Mouse (Mus musculus) spleen, postnatal 36 days (tissue): ENCODE measurements around the gene Pi4k2a.
A peak's percentile ranks its signal among the peaks of the same experiment; 100 is the strongest.
"Not testable (repeated sequence)": the region's sequence is repeated elsewhere in the genome, so short reads cannot be mapped to it uniquely, and the experiment has no call there.

ENCODE experiments used
- DNase-seq, 2 experiments: peaks; one replicate each; pipeline ENCODE4 v3.0.0; 2022; ENCODE audit warnings: low spot score in 2 of 2, mixed read lengths in 1 of 2

The Pi4k2a gene

DNA sequence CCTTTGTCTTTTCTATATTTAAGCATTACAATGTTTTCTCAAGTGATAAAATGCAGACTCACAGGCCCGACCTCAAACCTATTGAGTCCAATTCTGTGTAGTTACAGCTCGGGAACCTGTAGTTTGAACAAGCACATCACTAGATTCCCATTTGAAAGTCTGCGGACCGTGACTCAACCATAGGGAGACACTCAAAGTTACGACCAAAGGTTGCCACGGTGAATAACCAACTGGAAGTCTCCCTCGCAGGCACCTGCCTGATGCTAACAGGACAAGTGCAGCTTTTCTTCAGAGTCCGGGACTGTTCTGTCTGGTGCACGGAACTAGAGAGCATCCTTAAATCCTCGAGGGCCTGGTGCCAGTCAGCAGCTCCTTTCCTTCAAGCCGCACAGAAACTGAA lies 9.8 kb upstream of the Pi4k2a start:
- no peak for DNase-seq

DNA sequence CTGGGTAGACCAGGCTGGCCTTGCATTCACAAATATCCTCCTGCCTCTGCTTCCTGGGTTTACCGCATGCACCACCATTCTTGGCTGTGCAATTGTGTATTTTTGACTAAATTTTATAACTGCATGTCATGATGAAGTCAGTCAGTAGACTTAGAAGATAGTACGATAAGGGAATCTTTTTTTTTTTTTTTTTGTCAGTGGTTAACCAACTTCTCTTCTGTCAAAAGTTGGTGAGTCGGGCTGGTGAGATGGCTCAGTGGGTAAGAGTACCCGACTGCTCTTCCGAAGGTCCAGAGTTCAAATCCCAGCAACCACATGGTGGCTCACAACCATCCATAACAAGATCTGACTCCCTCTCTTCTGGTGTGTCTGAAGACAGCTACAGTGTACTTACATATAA lies 8.7 kb upstream of the Pi4k2a start:
- not testable (repeated sequence) for DNase-seq

DNA sequence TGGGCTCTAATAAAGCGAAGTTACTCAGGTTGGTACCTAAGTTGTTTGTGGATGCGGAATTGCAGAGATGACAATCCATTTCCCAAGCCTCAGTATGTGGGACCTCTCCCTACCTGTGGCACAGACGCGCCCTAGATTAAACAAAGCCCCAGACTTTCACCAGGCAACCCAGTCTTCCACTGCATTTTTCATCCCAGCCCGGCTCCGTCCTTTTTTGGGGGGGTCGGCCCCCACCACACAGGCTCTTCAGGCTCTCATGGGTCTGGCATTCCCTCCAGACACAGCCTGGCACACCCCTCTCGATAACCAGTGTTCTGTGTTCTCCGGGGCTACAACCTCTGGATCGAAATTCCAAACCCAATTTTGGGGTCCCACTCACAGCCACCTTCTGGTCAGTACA lies 4.6 kb upstream of the Pi4k2a start:
- DNase-seq: no peak

DNA sequence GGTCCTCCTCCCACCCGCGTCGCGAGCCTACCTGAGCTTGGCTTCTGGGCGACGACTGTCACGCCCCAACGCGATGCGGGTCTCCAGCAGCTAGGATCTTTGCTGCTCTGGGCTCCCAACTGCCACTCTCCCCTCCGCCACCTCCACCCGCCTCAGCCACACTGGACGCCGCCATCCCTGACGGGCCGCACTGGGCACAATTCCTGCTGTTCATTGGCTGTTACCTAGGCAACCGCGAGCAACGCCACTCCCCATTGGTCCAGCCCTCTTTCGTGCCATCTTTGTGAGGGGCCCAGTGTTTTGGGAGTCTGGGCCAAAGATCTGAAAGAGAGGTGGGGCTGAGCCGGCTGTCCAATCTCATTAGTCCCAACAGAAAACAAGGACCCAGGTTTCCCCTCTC lies 4.1 kb upstream of the Pi4k2a start, which contains the start of gene Morn4:
Gene Morn4 (minus strand): TSS at position 192 of the 400 bp plus-strand sequence.
- peak; percentile 19 to 44 for DNase-seq

DNA sequence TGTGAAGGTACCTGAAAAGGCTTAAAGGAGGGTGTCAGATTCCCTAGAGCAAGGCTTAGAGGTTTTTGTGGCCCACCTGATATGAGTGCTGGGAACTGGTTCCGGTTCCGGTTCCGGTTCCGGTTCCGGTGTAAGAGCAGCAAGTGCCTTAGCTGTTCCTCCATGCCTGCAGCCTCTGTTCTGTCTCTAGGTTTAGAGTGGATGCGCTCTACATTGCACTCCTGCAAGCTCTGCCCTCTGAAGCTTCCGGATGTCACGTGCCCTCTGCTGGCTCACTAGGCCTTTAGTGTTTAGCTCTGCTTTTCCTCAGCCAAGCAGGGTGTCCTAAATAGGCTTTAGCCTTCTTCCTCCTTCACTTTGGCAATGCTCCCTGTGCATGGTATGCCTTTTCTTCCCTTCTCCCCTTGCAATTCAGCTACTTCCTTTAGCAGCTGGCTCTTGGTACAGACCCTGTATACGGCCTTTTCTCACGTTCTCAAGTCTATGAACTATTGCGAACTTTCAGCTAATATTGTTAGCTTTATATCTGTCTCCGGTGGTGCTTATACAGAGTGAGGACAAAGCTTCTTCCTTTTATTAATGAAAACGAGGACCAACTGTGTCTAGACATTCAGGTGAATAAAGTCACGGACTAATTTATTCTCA lies 1.0 kb upstream of the Pi4k2a start:
- peak; percentile 77 to 80 for DNase-seq

DNA sequence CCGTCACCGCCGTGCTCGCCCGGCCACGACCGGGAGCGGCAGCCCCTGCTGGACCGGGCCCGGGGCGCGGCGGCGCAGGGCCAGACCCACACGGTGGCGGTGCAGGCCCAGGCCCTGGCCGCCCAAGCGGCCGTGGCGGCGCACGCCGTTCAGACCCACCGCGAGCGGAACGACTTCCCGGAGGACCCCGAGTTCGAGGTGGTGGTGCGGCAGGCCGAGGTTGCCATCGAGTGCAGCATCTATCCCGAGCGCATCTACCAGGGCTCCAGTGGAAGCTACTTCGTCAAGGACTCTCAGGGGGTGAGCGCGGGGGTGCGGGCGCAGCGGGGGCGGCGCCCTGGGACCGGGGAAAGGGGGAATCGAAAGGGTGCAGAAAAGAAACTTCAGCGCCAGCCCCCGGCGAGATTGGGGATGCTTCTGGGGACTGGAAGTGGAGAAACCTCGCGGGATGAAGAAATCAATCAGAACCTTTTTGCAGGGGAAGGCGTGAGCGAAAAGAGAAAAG lies 419 bp downstream of the Pi4k2a start:
- DNase-seq: peak in 1 of 2 experiments; percentile 31

DNA sequence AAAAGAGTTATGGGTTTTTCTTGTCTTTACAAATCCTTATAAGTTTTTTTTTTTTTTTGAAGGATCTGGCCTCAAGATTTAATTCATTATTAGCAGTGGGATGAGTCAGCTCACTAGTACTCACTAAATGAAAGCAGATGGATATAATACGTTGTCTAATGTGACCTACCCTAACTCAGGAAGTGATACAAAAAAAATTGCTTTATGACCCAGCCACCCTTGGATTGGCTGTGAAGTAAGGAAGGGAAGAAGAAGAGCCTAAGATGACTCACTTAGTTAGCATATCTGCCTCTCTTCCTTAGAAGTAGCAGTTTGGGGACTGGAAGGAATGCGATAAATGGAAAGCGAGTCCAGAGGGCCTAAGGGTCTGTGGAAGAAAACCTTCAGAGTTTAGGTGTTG lies 9.1 kb downstream of the Pi4k2a start:
- DNase-seq: no peak

DNA sequence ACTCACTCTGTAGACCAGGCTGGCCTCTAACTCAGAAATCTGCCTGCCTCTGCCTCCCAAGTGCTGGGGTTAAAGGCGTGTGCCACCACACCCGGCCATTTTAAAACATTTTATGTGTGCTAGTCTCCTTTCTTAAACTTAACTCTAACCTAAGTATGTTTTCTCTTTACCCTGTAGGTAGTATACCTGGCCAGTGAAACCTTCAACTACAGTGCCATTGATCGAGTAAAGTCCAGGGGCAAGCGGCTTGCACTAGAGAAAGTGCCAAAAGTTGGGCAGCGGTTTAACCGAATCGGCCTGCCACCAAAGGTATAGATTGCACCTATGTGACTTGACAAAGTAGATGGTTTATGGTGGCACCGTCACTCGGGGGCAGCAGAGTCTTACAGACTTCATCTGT lies 14.4 kb downstream of the Pi4k2a start:
- DNase-seq: no peak

DNA sequence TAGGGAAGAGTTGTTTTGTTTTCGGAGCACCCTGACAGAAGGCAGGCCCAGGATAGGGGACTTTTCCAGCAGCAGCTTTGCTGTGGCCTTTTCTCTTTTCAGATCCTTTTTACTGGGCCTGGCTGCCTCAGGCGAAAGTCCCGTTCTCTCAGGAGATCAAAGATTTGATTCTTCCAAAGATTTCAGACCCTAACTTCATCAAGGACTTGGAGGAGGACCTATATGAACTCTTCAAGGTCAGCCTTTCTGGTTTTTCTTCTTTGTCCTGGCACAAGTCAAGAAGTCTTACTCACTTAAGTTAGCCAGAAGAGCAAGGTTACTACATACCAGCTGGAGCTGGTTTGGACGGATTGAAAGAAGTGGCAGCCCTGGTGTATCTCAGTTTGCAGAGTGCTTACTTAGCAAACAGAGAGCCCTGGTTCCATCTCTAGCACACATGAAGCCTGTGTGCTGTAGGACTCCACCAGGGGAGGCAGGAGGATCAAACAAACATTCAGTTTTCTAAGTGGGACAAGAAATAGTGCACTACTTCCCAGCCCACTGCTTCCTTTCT lies 25.6 kb downstream of the Pi4k2a start:
- DNase-seq: no peak

DNA sequence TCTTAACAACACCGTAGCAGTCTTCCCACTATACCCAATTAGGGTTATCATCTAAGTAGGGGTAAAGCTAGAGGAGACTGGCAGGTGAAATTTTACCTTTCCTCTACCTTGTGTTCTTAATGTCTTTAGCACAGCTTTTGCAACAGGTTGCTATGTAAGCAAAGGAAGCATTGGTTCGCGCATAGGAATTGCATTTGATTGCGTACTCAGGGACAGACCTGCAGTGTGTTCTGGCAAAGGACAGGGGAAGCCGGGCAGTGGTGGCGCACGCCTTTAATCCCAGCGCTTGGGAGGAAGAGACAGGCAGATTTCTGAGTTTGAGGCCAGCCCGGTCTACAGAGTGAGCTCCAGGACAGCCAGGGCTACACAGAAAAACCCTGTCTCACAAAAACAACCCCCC lies 27.9 kb downstream of the Pi4k2a start:
- no peak for DNase-seq

DNA sequence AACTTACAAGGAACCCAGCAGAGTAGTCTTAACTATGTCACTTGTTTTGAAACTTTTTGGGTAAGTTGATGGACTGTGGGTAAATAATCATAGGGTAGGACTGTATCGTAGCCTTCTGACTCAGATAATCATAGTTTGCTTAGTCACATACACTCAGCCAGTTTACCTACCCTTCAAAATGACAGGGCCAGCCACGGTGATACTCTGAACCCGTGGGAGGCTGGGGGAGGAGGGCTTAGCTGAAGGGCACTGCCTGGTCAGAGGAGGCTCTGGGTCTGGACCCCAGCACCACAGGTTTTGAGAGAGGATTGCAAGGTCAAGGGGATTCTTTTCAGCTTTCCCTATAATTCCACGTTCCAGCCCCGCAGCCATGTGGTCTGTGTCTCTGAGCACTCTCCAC lies 28.3 kb downstream of the Pi4k2a start:
- no peak for DNase-seq

DNA sequence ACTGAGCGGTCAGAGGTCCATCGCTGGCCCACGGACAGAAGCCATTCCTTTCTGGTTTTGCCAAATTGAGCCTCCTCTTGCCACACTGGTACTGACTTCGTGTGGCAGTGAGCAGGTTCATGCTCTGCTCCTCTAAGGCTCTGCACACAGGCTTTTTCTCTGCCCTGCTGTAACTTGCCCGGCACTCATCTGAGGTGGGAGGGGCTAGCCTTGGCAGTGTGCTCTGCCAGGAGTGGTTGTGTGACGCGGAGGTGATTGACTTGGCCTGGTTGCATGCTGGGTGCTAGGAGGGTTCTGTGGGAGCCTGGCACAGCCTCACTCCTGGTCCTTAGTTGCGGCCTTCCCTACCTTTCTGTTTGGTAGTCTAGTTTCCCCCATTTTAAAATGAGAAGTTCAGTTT lies 30.2 kb downstream of the Pi4k2a start:
- no peak for DNase-seq

DNA sequence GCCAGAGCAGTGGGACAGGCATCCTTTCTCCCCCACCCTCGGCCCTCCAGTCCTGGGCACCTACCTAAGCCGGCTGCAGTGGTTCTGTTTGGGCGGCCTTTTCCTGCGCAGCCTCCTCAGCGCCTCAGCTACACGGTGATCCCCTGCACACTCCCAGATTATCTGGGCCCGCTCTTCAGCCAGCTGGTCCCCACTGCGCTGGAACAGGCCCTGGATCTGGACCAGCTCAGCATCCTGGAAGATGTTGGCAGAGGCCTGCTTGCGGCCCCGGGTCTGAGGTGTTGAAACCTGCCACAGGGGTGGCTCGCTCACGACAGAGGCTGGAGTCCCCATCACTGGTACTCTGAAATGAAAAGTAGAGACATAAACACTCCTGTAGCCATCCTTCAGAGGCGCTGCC lies 34.4 kb downstream of the Pi4k2a start:
- no peak for DNase-seq

DNA sequence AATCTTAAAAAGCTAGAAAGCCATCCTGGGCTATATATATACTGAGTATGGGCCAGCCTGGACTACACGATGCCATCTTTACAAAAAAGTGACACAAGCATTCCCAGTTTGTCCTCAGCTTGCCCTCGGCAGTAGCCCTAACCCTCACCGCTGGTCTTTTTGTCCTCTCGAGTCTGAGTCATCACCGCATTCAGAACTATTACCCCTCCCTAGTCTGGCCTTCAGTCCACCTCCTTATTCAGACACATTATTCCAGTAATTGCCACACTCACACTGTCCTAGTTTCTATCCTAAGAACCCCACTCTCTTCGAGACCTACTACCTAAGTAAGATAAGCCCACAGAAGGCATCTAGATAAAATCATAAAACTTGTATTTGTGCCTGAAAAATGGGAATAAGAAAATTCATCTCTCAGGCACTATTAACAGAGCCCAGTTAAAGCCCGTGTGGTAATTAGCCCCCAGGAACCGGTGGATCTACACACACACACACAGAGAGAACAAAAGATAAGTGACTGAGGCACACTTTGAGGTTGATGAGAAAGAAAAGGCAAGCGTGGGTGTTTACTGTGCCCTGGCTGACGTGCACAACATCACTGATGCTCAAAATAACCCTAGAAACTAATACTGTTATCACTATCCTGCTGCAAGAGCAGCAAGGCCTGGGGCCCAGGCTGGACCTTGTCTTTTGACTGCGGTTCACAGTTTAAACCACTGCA lies 35.4 kb downstream of the Pi4k2a start:
- no peak for DNase-seq

DNA sequence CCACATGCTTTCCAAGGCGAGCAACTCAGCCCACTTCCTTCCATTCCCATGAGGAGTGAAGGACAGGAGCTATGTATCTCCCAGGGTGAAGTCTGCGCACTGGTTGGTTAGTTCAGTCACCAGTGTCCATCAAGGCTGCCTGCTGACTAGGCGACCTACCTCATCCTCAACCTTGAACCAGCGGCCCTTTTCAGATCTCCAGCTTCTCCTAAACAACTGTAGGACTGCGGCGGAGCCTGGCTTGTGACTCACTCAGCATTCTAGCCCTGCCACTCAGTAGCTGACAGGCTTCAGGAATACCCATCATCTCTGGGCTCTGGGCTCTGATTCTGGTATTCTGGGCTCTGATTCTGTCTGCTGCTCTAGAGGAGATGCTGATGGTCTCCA lies 35.9 kb downstream of the Pi4k2a start:
- no peak for DNase-seq

DNA sequence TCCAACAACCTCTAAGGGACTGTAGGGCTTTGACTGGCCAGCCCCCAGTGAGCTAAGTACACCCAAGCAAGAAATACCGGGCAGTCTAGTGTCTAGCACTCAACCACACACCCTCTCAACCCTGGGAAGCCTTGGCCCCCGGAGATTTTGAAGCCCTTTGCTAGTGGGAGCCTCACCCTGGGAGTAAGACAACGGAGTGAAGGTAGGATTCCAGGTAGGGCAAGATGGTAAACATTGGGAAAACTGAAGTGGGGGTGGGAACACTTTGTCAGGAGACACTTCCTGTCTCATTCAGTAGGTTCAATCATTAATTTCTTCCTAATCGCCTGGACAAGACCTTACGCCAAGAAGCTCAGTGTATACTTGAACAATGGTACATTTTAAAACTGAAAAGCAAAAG lies 36.8 kb downstream of the Pi4k2a start:
- DNase-seq: no peak

DNA sequence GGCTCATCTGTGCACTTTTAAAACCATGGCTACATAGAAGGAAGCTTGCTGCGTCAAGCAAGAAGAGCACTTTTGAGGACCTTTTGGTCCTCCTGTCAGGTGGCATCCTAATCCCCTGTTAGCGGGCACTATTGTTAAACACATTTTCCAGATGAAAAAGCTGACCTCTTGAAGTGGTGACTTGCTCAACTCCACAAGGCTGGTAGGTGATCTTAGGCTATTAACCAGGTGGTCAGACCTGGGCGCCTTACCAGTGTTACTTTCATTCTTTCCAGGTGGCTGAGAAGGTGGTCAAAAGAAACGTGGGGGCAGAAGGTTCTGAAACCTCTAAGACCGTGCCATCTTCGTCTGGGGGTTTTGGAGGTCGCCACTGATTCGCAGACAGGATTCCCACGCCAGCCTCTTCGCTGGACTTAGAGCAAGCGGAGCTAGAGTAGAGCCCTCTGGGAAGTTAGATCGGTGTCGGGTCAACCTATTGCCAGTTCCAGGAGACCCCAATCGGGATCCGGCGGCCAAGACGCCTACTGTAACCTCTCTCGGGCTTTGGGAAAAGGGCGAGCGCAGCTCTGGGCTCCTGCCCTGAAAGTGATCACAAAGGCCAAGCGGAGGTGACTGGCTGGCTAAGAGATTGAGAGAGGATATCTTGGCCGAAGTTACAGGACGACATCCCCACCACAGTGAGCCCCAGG lies 37.9 kb downstream of the Pi4k2a start:
- DNase-seq: no peak

DNA sequence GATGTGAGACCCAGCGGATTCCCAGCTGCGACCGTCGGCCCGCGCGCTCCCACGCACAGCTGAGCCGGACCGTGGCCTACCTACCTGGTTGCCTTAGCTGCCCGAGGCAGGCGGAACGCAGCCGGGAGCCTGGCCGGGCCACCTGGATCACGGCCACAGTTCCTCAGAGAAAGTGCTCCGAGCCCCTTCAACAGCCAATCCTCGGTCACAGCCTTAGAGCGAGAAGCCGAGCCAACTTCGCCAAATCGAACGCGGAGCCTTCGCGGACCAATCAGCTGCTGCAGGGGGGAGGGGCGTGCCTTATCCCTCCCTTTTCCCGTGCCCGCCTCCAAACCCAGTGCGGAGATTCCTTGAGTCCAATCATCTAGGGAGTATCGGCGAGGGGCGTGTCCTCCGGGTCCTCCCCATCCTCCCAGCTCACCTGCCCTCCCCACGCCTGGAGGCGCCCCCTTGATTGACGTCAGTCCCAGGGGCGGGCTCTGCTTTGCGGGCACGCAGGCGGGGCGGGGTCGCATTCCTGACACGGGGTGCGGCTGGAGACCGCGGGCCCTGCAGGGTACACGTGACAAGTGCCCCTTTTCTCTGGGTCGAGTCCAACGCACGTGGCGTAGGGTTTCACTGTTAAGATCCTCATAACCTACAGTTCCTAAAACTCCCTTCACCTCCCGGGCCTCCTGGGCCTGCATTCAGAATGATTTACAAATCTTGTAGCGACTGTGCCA lies 38.7 kb downstream of the Pi4k2a start, which contains the start of gene Avpi1:
Gene Avpi1 (minus strand): TSS at position 273 of the 722 bp plus-strand sequence.
- DNase-seq: peak; percentile 90

DNA sequence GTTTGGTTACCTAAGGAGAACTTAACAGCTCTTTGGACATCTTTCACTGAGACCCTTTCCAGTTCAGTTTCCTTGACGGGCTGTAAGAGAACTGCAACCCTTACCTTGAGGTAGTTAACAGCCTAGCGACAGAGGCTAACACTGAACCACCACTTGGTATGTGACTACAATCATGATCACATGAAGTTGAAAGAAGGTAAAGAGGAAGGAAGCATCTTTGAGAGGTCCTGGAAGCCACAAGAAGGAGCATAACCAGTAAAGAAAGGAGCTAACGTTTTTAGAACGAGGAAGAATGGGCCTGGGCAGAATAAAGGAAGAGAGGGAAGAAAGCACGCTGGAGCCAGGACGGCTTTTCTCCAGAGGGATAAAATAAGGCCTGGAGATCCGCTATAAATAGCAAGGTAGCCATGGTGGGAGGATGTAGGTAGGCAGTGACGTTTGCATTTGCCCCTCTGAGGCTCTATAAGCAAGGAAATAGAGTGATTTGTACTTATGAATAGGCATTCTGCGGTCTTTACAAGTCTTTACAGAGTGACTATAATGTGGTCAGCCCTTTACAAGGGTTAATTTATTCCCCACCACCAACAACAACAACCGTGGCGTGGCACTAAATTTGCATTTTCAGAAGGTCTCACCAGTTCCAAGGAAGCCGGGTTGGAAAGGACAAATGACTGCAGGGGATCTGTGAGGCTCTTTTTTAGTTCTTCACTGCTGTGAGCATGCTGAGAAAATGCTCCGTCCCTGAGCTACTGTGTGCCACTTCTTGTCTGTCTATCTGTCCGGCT lies 39.4 kb downstream of the Pi4k2a start:
- no peak for DNase-seq

DNA sequence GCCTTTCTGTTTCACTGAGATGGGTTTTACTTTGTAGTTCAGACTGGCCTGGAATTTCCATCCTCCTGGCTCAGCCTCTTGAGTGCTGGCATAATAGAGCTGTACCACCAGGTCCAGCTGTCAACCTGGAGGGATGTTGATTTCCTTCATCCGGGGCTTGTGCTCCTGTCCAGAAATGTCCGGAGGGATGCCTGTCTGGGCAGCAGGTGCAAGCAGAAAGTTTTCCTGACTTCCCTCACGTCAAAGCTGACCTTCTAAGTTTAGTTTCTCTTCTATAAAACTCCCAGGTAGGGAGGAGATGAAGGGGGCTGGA lies 40.0 kb downstream of the Pi4k2a start:
- no peak for DNase-seq

DNA sequence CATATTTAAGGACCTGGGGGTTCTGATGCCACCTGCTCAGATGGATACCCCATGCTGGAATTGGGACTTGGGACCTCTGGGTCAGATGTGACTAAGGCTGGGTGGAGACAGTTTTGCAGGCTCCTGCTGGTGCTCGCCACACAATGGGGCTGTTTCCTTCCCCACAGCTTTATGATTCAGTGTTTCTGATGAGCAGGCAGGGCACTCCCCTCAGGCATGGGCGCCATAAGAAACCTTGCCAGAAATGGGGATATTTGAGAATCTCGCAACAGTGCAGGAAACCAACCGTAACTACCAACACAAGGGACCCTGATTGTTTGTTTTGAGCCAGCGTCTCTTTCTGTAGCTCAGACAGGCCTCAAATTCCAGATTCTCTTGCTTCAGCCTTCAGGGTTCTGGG lies 40.8 kb downstream of the Pi4k2a start:
- DNase-seq: no peak
